Mouse (Mus musculus): ENCODE measurements around the gene Eya2.

The Eya2 gene

DNA sequence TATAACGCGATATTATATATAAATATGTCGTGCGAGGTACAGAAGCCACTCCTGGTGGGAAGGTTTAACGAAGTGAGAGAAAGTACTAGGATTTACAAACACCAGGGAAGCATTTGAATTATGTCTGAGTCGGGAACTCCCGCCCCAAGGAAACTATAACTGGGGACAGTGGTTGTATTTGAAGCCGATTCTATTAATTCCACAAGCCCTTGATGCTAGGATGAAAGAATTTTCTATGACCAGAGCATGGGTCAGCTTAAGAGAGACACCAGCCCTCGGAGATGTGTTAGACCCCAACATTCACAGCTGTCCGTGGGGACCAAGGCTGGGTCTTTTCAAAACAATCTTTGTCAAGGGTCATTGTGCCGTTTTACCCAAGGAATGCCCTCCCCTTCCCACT lies 1.3 kb downstream of the Eya2 start:
- DNase-seq, result no peak

DNA sequence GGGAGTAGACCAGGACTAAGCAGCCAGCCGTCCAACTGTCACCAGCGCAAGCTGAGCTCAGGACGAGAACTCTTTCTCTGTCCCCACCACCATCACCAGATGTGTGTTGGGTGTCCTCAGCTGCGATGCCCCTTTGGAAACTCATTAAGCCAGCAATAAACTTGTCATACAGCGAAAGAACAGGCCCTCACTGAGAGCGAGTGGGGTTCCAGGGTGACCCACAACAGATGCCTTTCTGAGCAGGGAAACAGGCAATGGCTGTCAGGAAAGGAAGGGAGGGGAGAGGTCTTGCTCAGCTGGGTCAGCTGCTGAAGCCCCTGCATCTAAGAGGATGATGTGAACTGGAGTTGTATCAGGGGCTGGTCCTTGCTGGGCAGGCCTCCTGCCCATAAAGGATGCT lies 2.7 kb downstream of the Eya2 start:
- DNase-seq, result no peak

DNA sequence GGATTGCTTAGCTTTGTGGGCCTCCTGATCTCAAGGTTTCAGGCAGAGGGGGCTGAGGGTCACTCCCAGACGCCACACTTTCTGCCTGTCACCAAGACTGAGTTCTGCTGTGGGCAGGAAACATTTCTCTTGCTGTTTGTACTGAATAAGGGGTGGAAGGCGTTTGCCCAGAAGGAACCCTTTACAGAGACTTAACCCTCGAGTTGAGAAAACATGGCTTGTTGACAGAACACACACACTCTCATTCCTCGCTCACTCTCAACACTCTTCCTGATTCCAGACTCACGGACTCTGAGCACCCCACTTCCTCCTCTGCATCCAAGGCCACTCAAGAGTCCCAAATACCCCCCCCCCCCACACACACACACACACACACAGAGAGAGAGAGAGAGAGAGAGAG lies 3.3 kb downstream of the Eya2 start:
- DNase-seq, result peak; percentile 28

DNA sequence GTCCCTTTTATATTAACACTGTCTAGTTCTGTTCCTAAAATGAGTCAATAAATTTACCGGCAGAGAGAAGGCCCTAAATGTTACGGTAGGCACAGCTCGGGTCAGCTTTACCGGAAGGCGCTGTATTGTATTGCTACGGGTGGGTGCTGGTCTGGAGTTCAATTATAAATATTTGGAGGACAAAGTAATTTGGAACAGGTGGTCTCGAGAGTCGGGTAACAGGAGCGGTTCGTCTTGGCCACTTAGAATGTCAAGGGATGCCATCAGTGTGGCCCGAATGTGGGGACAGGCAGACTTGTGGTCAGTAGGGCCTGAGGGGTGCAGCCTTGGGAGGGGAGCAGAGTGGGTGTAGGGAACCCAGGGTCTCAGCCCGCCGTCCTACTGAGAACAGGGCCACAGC lies 4.7 kb downstream of the Eya2 start:
- no peak for DNase-seq

DNA sequence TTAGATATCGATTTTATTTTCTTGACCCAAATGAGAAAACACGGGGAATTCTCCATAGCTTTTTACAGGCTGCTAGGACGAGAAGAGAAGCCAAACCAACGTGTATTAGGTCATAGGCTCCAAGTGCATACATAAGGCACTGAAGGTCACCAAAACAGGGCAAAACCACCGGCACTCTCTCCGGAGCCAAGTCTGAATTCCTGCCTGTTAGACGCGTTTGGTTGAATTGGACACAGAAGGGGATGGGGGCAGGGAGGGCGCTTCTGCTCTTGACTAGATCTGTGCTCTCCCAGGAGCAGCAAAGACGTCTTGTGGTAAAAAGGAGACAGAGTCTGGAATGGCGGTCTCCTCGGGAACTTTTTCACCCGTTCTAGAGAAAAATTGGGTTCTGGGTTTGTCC lies 6.1 kb downstream of the Eya2 start:
- DNase-seq, result no peak

DNA sequence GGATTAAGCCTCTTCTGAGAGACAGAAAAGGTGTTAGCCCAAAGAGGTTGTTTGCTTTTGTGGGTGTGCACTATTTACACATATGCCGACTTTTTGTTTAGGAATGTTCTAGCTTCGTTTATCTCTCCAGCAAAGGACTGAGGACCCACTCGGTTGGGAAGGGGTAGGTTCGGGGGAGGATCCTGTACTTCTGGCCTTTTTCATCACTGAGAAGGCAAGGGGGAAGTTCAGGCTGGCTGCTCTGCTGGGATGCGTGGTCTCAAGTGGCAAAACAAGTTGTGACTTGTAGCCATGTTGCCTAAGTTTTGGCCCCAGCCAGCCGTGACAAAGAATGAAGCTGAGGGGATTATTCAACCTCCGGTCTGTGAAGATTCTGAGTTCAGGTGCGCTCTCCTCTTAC lies 6.8 kb downstream of the Eya2 start:
- DNase-seq, result no peak

DNA sequence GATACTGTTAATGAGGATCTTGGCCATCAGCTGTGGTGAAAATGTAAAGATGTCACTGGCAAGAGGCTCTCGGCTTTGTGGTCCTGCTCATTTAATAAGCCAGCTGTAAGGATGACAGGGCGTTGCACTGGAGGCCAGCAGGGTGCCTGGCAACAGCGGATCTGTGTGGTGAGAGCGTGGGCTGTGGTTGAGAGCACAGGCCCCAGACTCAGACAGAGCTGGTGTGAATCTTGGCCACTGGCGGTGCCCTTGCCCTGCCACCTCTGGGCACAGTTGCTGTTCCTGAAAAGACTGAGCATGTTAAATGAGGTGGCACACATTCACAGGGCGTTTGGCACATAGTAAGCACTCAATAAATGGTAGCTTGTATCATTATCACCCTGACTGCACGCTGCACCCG lies 8.9 kb downstream of the Eya2 start:
- no peak for DNase-seq

DNA sequence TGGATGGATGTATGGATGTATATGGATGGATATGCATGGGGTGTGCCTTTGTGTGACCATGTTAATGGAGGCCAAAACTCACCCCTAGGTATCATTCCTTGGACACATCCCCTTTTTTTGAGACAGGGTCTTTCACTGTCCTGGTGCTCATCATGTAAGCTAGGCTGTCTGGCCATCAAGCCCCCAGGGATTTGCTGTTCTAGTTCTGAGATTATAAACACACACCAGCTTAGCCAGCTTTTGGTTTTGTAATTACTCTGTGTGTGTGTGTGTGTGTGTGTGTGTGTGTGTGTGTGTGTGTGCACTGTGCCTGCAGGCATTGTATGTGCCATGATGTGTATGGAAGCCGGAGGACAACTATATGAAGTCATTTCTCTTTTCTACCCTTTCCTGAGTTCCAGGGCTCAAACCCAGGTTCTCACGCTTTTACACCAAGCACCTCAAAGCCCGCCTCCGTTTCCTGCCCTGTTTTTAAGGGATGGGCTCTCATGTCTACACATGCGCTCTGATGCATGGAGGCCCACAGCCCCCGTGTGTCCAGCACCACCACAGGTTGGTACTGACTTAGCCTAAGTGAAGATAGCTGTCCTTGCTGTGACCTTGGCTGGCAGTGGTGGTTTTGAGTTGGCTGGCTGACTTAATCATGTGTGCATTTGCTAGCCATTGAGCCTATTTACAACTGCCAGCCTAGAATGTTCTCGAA lies 16.9 kb downstream of the Eya2 start:
- no peak for DNase-seq

DNA sequence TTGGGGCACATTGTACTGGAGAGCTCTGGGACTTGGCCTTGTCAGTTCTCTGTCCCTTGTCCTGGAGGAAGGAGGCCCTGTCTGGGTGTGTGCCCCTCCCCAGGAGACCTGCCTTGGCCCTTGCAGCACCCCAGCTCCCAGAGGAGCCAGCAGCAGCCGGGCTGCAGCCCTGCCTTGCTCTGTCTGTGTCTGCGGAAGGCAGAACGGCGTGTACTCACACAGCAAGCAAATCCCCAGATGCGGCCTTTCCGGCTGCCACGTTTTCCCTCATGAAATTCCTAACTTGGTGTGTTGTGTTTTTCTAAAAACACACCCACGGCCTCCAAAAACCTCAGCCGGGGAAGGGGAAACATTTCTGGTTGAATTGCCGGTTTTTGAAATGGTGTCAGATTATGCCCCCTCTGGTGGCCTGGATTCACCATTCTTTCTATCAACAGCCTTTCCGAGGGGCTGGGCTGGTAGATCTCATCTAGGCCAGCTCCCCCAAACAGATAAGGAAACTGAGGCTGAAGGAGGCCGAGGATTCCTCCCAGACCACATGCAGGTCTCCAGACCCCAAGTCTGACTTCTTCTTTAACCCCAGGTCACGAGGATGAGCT lies 19.0 kb downstream of the Eya2 start:
- DNase-seq, result no peak

DNA sequence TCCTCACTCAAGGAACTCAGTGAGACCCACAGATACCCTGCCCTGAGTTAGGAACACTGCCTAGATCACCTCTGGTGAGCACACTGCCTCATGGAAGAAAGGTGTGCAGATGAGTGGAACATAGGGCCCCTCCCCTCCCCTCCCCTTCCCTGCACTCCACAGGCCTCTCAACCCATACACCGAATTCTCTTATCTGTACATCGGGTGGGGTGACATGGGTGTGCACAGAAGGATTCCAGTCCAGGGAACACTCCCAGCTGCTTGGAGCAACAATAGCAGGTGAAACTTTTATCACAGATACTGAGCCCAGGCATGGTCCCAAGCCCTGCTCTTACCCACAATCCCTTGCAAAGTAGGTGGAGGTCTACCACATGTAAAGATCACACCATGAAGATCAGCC lies 26.7 kb downstream of the Eya2 start:
- no peak for DNase-seq

DNA sequence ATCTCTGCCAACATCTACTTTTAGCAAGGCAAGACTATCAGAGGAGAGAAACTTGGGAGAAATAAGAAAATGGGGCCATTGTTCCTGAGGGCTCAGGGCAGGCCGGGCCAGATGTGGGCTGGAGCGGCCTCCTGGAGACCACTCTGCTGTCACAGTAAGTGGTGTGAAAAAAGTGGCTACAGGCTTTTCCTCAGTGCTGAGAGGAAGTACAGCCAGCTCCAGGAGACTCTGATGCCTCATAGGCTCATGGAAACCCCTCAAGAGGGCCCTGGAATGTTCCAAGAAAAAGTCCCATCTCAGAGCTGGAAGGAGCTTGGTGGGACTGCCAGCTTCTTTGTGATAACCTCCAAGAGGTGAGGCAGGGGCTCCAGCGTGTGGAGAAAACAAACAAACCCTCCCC lies 27.8 kb downstream of the Eya2 start:
- DNase-seq, result no peak

DNA sequence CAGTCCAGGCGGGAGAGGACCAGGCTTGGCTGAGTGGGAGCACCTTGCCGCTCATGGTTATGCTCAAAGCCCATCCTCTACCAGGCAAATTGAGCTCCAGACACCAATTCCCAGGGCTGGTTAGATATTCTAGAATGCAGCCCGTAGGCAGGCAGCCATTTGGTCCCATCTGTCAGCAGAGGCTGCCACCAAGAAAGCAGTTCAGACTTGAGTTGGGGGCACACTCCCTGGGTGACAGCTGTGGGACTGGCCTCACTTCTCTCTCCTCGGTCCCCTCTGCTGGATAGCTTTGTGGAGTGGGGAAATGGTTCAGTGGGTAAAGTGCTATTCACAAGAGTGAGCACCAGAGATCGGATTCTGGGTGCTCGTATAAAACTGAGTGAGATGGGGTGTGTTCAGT lies 32.0 kb downstream of the Eya2 start:
- DNase-seq, result no peak

DNA sequence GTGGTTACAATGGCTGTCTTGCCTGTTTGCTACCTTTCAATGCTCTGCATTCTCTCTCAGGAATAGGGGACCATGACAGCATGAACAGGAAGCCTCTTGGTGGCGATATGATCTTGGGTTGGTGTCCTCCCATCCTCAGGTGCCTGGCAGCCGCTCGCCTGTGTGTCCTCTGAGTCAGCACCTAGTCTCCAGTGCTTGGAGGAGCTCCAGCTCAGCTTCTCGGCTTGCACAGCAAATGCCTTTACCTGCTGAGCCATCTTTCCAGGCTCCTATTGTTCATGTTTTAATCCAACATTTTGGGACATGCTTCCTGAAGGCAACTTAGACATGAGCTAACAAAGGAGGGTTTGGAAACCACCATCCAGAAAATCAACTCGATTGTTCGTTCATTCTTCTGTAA lies 33.1 kb downstream of the Eya2 start:
- DNase-seq, result no peak

DNA sequence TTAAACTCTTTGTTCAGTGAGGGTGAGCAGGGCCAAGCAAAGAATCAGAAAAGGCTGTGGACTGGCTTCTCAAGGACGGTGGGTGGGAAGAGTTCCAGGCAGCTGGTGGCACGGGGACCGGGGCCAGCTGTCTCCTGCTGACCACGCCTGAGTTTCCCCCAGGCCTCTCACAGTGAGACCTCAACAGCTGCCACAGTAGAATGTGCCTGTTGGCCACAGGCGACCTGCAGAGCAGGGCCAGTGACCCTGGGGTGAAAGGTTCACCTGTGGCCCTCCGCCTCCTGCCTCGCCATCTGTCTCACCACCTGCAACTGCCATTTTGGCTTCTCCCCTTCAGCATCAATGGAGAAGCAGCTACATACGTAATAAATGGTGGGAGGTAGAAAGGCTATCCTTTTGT lies 35.1 kb downstream of the Eya2 start:
- no peak for DNase-seq

DNA sequence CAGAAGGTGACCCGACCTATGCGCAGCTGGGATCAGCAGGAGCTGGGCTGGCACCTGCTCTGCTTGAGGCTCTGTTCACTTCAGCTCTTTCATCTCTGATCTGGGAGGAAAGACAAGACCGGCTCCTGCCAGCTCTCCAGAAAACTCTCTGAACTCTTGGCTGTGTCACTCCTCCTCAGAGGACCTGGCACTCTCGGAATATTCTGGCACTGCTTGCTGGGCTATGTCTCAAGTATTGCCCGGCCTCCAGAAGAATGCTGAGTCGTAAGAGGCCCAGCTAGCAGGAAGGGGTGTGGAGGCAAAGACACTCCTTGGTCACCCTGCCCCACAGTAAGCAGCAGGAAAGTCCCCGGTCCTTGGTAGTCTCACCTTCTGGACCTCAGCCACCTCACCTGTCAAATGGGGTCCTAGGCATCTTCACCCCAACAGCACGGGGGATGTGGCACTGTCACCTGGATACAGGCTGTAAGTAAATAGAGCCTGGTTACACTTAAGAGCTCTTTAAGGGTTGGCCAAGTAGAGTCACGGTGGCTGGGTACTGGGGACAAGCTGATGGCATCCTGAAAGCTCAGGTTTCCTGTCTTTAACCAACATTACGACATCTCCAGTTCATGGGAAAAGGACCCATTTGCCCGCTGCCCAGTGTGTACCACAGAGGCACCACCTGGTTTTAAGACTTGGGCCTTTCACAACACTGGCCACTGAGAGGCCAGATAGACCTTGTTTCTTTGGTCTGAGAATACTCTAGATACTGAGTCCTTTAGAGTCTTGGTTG lies 38.4 kb downstream of the Eya2 start:
- peak; percentile 57 for DNase-seq

DNA sequence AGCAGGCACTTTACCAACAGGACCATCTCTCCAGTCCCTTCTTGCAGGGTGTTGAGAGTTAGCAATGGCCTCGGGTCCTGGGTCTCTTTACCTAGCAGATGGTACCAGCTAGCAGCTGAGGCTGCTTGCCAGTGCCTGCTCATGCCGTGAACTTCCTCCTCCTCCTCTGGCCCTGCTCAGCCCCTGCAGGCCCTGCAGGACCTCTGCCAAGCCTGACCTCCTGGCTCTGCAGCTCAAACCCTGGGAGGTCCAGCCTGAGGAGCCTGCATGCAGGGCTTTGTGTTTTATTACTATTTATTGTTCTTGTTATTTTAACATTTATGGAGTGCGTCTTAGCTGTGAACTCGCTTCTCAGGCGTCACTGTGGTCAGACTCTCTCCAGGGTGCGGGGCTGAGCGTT lies 39.6 kb downstream of the Eya2 start:
- no peak for DNase-seq

DNA sequence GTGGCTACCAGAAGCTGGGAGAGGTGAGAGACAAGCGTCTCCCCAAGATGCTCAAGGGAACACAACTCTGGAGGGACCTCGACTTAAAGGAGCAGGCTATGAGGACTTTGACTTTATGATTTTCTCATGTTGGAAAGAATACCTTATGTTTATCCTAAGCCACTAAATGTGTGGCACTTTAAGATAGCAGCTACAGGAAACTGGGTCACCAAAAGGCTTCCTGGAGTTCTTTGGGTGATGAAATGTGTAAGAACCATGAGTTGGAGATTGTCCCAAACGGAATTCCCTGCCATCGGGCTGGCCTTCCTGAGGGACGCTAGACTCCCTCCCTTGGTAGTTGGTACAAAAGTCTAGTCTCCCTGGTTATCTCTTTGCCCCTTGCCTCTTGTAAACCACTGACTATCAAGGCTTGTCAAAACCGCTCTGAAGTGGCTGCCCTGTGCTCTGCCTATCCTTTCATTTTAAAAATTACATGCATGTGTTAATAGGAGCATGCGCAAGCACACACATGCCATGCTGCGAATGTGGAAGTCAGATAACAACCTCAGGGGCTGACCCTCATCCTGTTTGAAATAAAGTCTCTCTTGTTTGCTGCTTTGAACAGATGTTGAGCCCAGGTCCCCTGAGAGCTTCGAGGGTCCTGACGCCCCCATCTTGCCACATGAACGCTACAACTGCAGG lies 44.4 kb downstream of the Eya2 start:
- DNase-seq, result no peak

DNA sequence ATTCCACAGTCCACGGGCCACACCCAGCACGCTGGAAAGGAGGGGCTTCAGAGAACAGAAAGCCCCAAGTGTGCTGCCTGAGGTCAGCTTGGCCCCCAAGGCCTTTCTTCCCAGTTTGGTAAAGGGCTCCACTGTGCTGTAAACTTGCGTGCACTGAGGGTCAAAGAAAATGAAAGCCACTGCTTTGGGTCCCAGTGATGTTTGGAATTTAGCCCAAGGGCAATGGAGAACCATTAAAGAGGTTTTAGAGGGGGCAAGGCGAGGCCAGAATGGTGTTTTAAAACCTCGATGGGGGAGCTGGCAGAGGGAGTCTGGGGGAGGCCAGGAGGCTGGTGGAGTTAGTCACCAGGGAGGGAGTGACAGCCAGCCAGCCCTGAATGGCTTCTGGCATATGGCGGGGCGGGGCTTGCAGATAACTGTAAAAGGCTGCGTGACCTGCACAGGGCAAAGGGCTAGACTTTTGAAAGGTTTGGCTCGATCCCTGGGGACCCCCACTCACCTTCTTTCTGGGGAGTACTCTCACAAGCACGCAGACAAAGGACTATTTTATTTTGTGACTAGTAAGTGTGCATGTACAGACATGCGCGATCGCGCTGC lies 47.2 kb downstream of the Eya2 start:
- no peak for DNase-seq

DNA sequence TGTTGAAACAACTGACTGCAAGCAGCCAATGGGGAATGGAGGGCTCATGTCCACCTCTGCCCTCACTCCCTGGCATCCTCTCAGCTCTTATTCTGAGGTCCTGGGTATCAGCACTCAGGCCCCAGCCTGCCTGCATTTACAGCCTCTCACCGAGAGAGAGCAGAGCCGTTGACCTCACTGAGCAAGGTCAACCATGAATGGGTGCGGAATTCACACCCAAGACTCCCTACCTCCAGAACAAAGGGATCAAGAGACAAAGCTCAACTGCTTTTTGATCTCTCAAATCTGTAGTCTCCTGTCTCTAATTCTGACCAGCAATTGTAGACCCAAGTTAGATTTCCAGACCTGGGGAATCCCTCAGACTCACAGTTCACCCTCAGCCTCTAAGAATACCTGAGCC lies 48.8 kb downstream of the Eya2 start:
- no peak for DNase-seq

DNA sequence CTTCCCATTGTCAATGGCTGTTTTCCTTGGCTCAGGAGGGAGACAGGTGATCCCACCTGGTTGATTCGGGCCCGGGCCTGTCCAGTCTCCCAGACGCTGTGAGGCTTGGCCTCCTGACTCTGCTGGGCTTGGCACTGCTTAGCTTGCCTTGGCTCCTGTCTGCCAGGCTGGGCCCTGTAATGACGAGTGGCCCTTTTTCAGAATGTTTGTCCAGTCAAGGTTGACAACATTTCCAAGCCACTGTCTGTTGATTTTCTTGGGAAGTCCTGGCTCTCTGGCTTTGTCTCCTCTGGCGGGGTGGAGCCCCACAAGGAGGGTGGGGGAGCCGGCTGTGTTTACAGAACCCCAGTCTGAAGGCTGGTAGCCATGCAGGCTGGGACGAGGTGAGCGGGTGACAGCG lies 49.2 kb downstream of the Eya2 start:
- no peak for DNase-seq

DNA sequence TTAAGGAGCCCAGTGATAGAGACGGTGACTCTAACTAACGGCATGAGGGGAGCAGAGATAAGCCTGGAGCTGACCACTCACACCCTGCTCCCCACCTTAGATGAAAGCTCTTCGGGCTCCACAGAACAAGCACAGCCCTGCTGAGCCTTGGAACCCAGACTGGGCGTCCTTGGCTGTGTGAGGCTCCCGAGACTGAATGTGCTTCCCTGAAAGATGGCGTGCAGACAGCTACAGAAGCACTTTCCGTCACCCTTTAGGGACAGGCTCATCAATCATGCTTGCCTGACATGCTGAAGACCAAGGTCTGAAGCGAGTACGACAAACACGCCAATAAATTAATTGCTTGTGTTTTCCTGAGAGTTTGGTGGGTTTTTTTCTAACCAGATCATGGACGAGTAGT lies 56.2 kb downstream of the Eya2 start:
- no peak for DNase-seq

DNA sequence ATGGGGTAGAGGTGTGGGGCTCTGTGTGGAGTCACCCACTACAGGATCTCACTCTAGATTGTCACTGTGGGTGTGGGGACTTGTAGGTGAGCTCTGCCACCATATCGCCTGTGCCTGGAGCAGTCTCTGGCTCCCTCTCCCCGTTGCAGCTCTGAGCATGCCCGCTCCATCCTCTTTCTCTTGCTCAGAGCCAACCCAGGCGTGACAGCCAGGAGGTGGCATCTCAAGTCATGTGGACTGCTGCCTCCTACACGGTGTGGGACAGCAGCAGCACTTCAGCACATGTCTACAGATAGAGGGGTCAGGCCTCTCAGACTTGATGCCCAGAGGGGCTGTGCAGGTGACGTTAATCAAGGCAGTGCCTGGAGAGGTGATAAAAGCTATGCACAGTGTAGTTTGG lies 57.4 kb downstream of the Eya2 start:
- no peak for DNase-seq
